Mouse (Mus musculus) monocyte, adult 5-6 weeks (primary cell): ENCODE measurements around the gene Gm48552. TPM values are rescaled to one million over a fixed set of nuclear protein-coding genes. Genes with fewer than 3 reads are reported as not detected.

Source experiments
- ATAC-seq: fragments of 153-309, 156-312 bp; replicated peaks from 2 replicates; pipeline ENCODE4 v1.8.0; 2017; ENCODE audit warnings: mild to moderate bottlenecking; ENCODE audit not compliant: low TSS enrichment, insufficient number of reproducible peaks, severe bottlenecking, poor library complexity, low FRiP score
- total RNA-seq: library from RNA; stranded (forward); fragments of 200-1000, 200-491, 200-594 nt; gene quantifications from 3 replicates; pipeline ENCODE4 v1.2.3, GENCODE M21; 2017

Gm48552 gene
- total RNA-seq, 1 experiment from 2014 or later: not detected

GRCm38 (mm10) chr10:81401521-81402226 lies 12.9 kb downstream of the Gm48552 start:
- peak; percentile 51 for ATAC-seq

- no peak for ATAC-seq
Measured at GRCm38 (mm10) chr10:81402227-81402765, 13.5 kb downstream of the Gm48552 start.

GRCm38 (mm10) chr10:81403511-81403910 lies 14.7 kb downstream of the Gm48552 start:
- no peak for ATAC-seq

GRCm38 (mm10) chr10:81404082-81404481 lies 15.3 kb downstream of the Gm48552 start:
- ATAC-seq: no peak

- ATAC-seq: peak; percentile 50
Measured at GRCm38 (mm10) chr10:81404720-81405119, 15.9 kb downstream of the Gm48552 start.

GRCm38 (mm10) chr10:81405588-81406201 lies 16.9 kb downstream of the Gm48552 start:
- ATAC-seq: no peak

GRCm38 (mm10) chr10:81406504-81407440 lies 18.0 kb downstream of the Gm48552 start:
- ATAC-seq: no peak

GRCm38 (mm10) chr10:81407539-81408423 lies 19.0 kb downstream of the Gm48552 start:
- peak; percentile 77 for ATAC-seq

- ATAC-seq: no peak
Measured at GRCm38 (mm10) chr10:81408424-81408729, 19.6 kb downstream of the Gm48552 start.

- ATAC-seq: peak; percentile 53
Measured at GRCm38 (mm10) chr10:81408871-81409291, 20.1 kb downstream of the Gm48552 start.

- no peak for ATAC-seq
Measured at GRCm38 (mm10) chr10:81409330-81409729, 20.5 kb downstream of the Gm48552 start.

GRCm38 (mm10) chr10:81410350-81410749 lies 21.5 kb downstream of the Gm48552 start:
- ATAC-seq: no peak

- no peak for ATAC-seq
Measured at GRCm38 (mm10) chr10:81410981-81411380, 22.2 kb downstream of the Gm48552 start.

- ATAC-seq: no peak
Measured at GRCm38 (mm10) chr10:81411471-81412400, 22.9 kb downstream of the Gm48552 start.

GRCm38 (mm10) chr10:81412586-81413309 lies 23.9 kb downstream of the Gm48552 start:
- ATAC-seq: no peak

- peak; percentile 44 for ATAC-seq
Measured at GRCm38 (mm10) chr10:81413310-81414261, 24.8 kb downstream of the Gm48552 start.
